Mouse (Mus musculus): ENCODE measurements at regions not wholly inside any gene's neighbourhood (a gene's known extent, or its start where the extent isn't known, plus 50 kb on each side); places are given as distances from the start of the nearest gene placed in this dataset.

- no peaks in the 10 kb centered on the region for H3K79me2 ChIP-seq (ENCODE audit: control insufficient read depth, insufficient read depth, low read length, poor library complexity)
- H3K9ac ChIP-seq (ENCODE audit: control insufficient read depth, low read depth, low read length, poor library complexity, severe bottlenecking) = no peak overlapping the region
- no peak for DNase-seq (ENCODE audit: low read depth, low spot score)
- no peaks in the 10 kb centered on the region for H3K9me3 ChIP-seq (replicated peaks; ENCODE audit: insufficient read depth, low read length)
- H3K27me3 ChIP-seq (ENCODE audit: control insufficient read depth in 1 of 2, insufficient read depth in 2 of 2, low read length in 2 of 2) = no peaks in the 10 kb centered on the region; a peak in 1 of 4 replicates
- no peak overlapping the region for H3K4me3 ChIP-seq (ENCODE audit: control insufficient read depth in 1 of 2, insufficient read depth in 1 of 2, low read depth in 2 of 2, low read length in 2 of 2)
- H3K36me3 ChIP-seq (ENCODE audit: control insufficient read depth in 1 of 2, insufficient read depth in 2 of 2, low read length in 2 of 2) = peaks cover 0 to 12% of the 10 kb centered on the region in 2 experiments; a peak in 2 of 4 replicates
- TF ChIP-seq ETS1 (IDR thresholded peaks at IDR 0.05; ENCODE audit: low read depth, low read length) = no peak
- no peak for TF ChIP-seq KAT2A (conservative IDR thresholded peaks at IDR 0.05; ENCODE audit: low read depth, low read length)
- no peak for TF ChIP-seq NELFE (IDR thresholded peaks at IDR 0.05; ENCODE audit: low read depth, low read length)
- no peak for TF ChIP-seq UBTF (IDR thresholded peaks at IDR 0.05; ENCODE audit: borderline replicate concordance, insufficient read depth, low read depth, low read length)
- TF ChIP-seq CHD1 (IDR thresholded peaks at IDR 0.05; ENCODE audit: low read depth, low read length) = no peak
- TF ChIP-seq MYC (IDR thresholded peaks at IDR 0.05; ENCODE audit: low read depth, low read length) = no peak
- TF ChIP-seq SIN3A (IDR thresholded peaks at IDR 0.05; ENCODE audit: low read length) = no peak
- TF ChIP-seq USF1 (IDR thresholded peaks at IDR 0.05; ENCODE audit: low read depth, low read length) = no peak
- TF ChIP-seq GABPA (IDR thresholded peaks at IDR 0.05; ENCODE audit: low read depth, low read length) = no peak
- no peak overlapping the region for H3K27ac ChIP-seq (ENCODE audit: control insufficient read depth, low read depth, low read length)
- peaks cover 6 to 23% of the 10 kb centered on the region in 2 experiments for H3K4me1 ChIP-seq (ENCODE audit: control insufficient read depth in 1 of 2, insufficient read depth in 2 of 2, low read length in 2 of 2)
These were observed 70.7 kb downstream of the Hoxc4 start for GRCm38 (mm10) chr15:103089440-103089839.

GRCm38 (mm10) chr15:103087204-103087603, 68.5 kb downstream of the Hoxc4 start:
- no peak overlapping the region for H3K27ac ChIP-seq (ENCODE audit: control insufficient read depth, low read depth, low read length)
- no peaks in the 10 kb centered on the region for H3K9me3 ChIP-seq (replicated peaks; ENCODE audit: insufficient read depth, low read length)
- H3K4me3 ChIP-seq (ENCODE audit: control insufficient read depth in 1 of 2, insufficient read depth in 1 of 2, low read depth in 2 of 2, low read length in 2 of 2) = no peak overlapping the region
- DNase-seq (ENCODE audit: low read depth, low spot score) = peak; percentile 79
- no peaks in the 10 kb centered on the region for H3K79me2 ChIP-seq (ENCODE audit: control insufficient read depth, insufficient read depth, low read length, poor library complexity)
- no peaks in the 10 kb centered on the region; a peak in 1 of 4 replicates for H3K27me3 ChIP-seq (ENCODE audit: control insufficient read depth in 1 of 2, insufficient read depth in 2 of 2, low read length in 2 of 2)
- H3K4me1 ChIP-seq (ENCODE audit: control insufficient read depth in 1 of 2, insufficient read depth in 2 of 2, low read length in 2 of 2) = peaks cover 13 to 43% of the 10 kb centered on the region in 2 experiments
- no peak overlapping the region for H3K9ac ChIP-seq (ENCODE audit: control insufficient read depth, low read depth, low read length, poor library complexity, severe bottlenecking)
- H3K36me3 ChIP-seq (ENCODE audit: control insufficient read depth in 1 of 2, insufficient read depth in 2 of 2, low read length in 2 of 2) = peaks cover 0 to 24% of the 10 kb centered on the region in 2 experiments; a peak in 2 of 4 replicates
- TF ChIP-seq ETS1 (IDR thresholded peaks at IDR 0.05; ENCODE audit: low read depth, low read length) (peak; percentile 79), ZMIZ1 (IDR thresholded peaks at IDR 0.05; ENCODE audit: low read depth, low read length) (no peak), RAD21 (IDR thresholded peaks at IDR 0.05; ENCODE audit: low read depth, low read length) (no peak), CTCF (IDR thresholded peaks at IDR 0.05 in 2 of 3, conservative IDR thresholded peaks at IDR 0.05 in 1 of 3; ENCODE audit: control insufficient read depth in 1 of 3, insufficient read depth in 1 of 3, low read depth in 2 of 3, low read length in 3 of 3, poor library complexity in 1 of 3, severe bottlenecking in 1 of 3) (no peak), RCOR1 (IDR thresholded peaks at IDR 0.05; ENCODE audit: low read depth, low read length) (peak; percentile 29; the same call in 1 of the 2 replicates), UBTF (IDR thresholded peaks at IDR 0.05; ENCODE audit: borderline replicate concordance, insufficient read depth, low read depth, low read length) (no peak), ZNF384 (IDR thresholded peaks at IDR 0.05; ENCODE audit: low read depth, low read length) (no peak), MEF2A (IDR thresholded peaks at IDR 0.05; ENCODE audit: extremely low read depth, insufficient replicate concordance, low read depth, low read length, poor library complexity, severe bottlenecking) (no peak), NELFE (IDR thresholded peaks at IDR 0.05; ENCODE audit: low read depth, low read length) (no peak), CHD2 (IDR thresholded peaks at IDR 0.05; ENCODE audit: low read length) (no peak), E2F4 (IDR thresholded peaks at IDR 0.05; ENCODE audit: borderline replicate concordance, low read depth, low read length) (no peak), MAFK (IDR thresholded peaks at IDR 0.05; ENCODE audit: borderline replicate concordance, low read depth, low read length) (no peak), EP300 (IDR thresholded peaks at IDR 0.05; ENCODE audit: low read depth in 1 of 2, low read length in 2 of 2) (peak; percentile 33 to 44; a peak in 2 of 4 replicates), MYC (IDR thresholded peaks at IDR 0.05; ENCODE audit: low read depth, low read length) (peak; percentile 74; the same call in 1 of the 2 replicates), JUND (IDR thresholded peaks at IDR 0.05; ENCODE audit: low read depth, low read length) (no peak), CHD1 (IDR thresholded peaks at IDR 0.05; ENCODE audit: low read depth, low read length) (no peak), GATA1 (IDR thresholded peaks at IDR 0.05; ENCODE audit: low read depth, low read length) (no peak), POLR2AphosphoS2 (IDR thresholded peaks at IDR 0.05; ENCODE audit: low read length) (no peak), USF2 (IDR thresholded peaks at IDR 0.05; ENCODE audit: borderline replicate concordance in 1 of 2, insufficient read depth in 1 of 2, low read depth in 1 of 2, low read length in 2 of 2) (no peak), MAZ (IDR thresholded peaks at IDR 0.05; ENCODE audit: low read depth, low read length) (no peak), BHLHE40 (IDR thresholded peaks at IDR 0.05; ENCODE audit: borderline replicate concordance, low read depth, low read length) (no peak), NRF1 (IDR thresholded peaks at IDR 0.05; ENCODE audit: insufficient read depth, low read depth, low read length, poor library complexity, severe bottlenecking) (no peak), ELF1 (IDR thresholded peaks at IDR 0.05; ENCODE audit: low read depth, low read length) (no peak), TAL1 (IDR thresholded peaks at IDR 0.05; ENCODE audit: low read length) (no peak), USF1 (IDR thresholded peaks at IDR 0.05; ENCODE audit: low read depth, low read length) (peak; percentile 68; the same call in 1 of the 2 replicates), POLR2A (IDR thresholded peaks at IDR 0.05; ENCODE audit: control insufficient read depth in 1 of 2, insufficient read depth in 1 of 2, low read depth in 1 of 2, low read length in 2 of 2, poor library complexity in 1 of 2) (no peak), ZKSCAN1 (IDR thresholded peaks at IDR 0.05; ENCODE audit: low read depth, low read length) (no peak), GABPA (IDR thresholded peaks at IDR 0.05; ENCODE audit: low read depth, low read length) (no peak)

All from MEL (cell line).